Mouse (Mus musculus) adrenal gland, adult 8-10 months (tissue): Measurements from ENCODE around the gene Cat. TPM values are rescaled to one million over a fixed set of nuclear protein-coding genes. Genes with fewer than 3 reads are reported as not detected.
A peak's percentile ranks its signal among the peaks of the same experiment; 100 is the strongest.

Source experiments
- DNase-seq: peaks from one replicate; pipeline ENCODE4 v3.0.0; 2022
- total RNA-seq, 4 experiments: library from RNA; stranded (reverse); gene quantifications; 2 replicates each; pipeline ENCODE4 v1.2.4; 2022

Cat gene
- total RNA-seq, result 100 to 1,000 TPM; 149 to 361 (median 282) TPM

GRCm38 (mm10) chr2:103484617-103485401, at the start of gene Cat:
Cat (minus strand) TSS chr2:103485160.
- DNase-seq, result peak; percentile 97

- no peak for DNase-seq
Measured at GRCm38 (mm10) chr2:103525596-103525995, 40.6 kb upstream of the Cat start.

GRCm38 (mm10) chr2:103516472-103516871, 31.5 kb upstream of the Cat start:
- no peak for DNase-seq

GRCm38 (mm10) chr2:103515513-103516180, 30.7 kb upstream of the Cat start:
- no peak for DNase-seq

GRCm38 (mm10) chr2:103512066-103512795, 27.3 kb upstream of the Cat start:
- no peak for DNase-seq

GRCm38 (mm10) chr2:103511631-103512030, 26.7 kb upstream of the Cat start:
- no peak for DNase-seq

- no peak for DNase-seq
Measured at GRCm38 (mm10) chr2:103511042-103511441, 26.1 kb upstream of the Cat start.

GRCm38 (mm10) chr2:103507651-103508050, 22.7 kb upstream of the Cat start:
- DNase-seq, result no peak

- DNase-seq, result no peak
Measured at GRCm38 (mm10) chr2:103505956-103506355, 21.0 kb upstream of the Cat start.

GRCm38 (mm10) chr2:103504463-103504862, 19.5 kb upstream of the Cat start:
- no peak for DNase-seq

GRCm38 (mm10) chr2:103500769-103501168, 15.8 kb upstream of the Cat start:
- DNase-seq, result no peak

GRCm38 (mm10) chr2:103495633-103496418, 10.9 kb upstream of the Cat start:
- no peak for DNase-seq

- DNase-seq, result no peak
Measured at GRCm38 (mm10) chr2:103493827-103494226, 8.9 kb upstream of the Cat start.

GRCm38 (mm10) chr2:103492526-103492925, 7.6 kb upstream of the Cat start:
- DNase-seq, result no peak

- DNase-seq, result no peak
Measured at GRCm38 (mm10) chr2:103483986-103484520, 907 bp downstream of the Cat start.

GRCm38 (mm10) chr2:103483289-103483985, 1.5 kb downstream of the Cat start:
- no peak for DNase-seq

- no peak for DNase-seq
Measured at GRCm38 (mm10) chr2:103481314-103482231, 3.4 kb downstream of the Cat start.

GRCm38 (mm10) chr2:103480871-103481270, 4.1 kb downstream of the Cat start:
- no peak for DNase-seq

- peak; percentile 26 for DNase-seq
Measured at GRCm38 (mm10) chr2:103480240-103480639, 4.7 kb downstream of the Cat start.

- DNase-seq, result no peak
Measured at GRCm38 (mm10) chr2:103478326-103478725, 6.6 kb downstream of the Cat start.
